Mouse (Mus musculus): ENCODE results near the gene Slc5a4a.

GRCm38 (mm10) chr10:76201978-76202377, 54.7 kb downstream of the Slc5a4a start:
- no peak for TF ChIP-seq NELFE (IDR thresholded peaks at IDR 0.05; ENCODE audit: low read depth, low read length)
- TF ChIP-seq CTCF (conservative IDR thresholded peaks at IDR 0.05 in 1 of 2, IDR thresholded peaks at IDR 0.05 in 1 of 2; ENCODE audit: low read depth in 2 of 2, low read length in 2 of 2): peak; percentile 65 to 79
- TF ChIP-seq POLR2A (IDR thresholded peaks at IDR 0.05; ENCODE audit: low read depth, low read length): no peak
- no peak for TF ChIP-seq SIN3A (IDR thresholded peaks at IDR 0.05; ENCODE audit: low read length)
- no peak for TF ChIP-seq CHD2 (IDR thresholded peaks at IDR 0.05; ENCODE audit: low read length)
- TF ChIP-seq USF2 (conservative IDR thresholded peaks at IDR 0.05; ENCODE audit: low read depth, low read length): no peak
- TF ChIP-seq ZNF384 (IDR thresholded peaks at IDR 0.05; ENCODE audit: low read depth, low read length): no peak
- TF ChIP-seq EP300 (IDR thresholded peaks at IDR 0.05; ENCODE audit: low read length): no peak
- TF ChIP-seq CHD1 (IDR thresholded peaks at IDR 0.05; ENCODE audit: low read depth, low read length): no peak
- no peak for TF ChIP-seq POLR2AphosphoS2 (IDR thresholded peaks at IDR 0.05; ENCODE audit: low read depth, low read length)
- no peak for TF ChIP-seq GABPA (IDR thresholded peaks at IDR 0.05; ENCODE audit: insufficient replicate concordance, low read depth, low read length)
- TF ChIP-seq MAX (IDR thresholded peaks at IDR 0.05; ENCODE audit: low read length): no peak

Data from CH12.LX (cell line).